In the genomic region with DNA sequence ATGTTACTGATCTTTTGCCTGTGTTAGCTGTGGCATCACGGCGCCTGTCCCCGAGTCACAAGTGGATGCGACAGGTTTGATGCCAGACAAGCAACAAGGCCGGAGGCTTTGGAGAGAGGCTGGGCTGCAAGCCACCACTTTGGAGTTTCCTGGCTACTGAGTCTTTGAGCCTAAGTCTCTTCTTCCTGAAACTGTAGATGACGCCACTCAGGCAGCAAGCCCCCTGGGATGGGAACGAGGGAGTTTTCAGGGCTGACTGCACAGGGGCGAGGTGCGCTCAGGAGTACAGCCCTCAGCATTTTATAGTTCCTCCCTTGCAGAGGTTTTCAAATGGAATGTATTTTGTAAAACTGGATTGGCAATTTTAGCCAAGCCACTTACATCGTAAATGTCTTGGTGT, we compare ENCODE assay signal across 21 mouse cellular contexts.
DNase-seq lines count a peak whose midpoint lies in the region; ATAC-seq lines count a peak whose summit lies in the region.
"Had no signal": no experiment of that assay in that cellular context is flagged by ENCODE, and none has a peak within 500 bp of the region (broad histone marks: within the 10 kb centered on the region; RNA-seq: fewer than 3 reads in every experiment).

No protein-coding gene starts in this region.

- H3K9me3 ChIP-seq in forebrain, embryonic 10.5 days: no peaks in the 10 kb centered on the region
- H3K9me3 ChIP-seq in forebrain, embryonic 14.5 days (replicated peaks; ENCODE audit: control insufficient read depth, low read length): no peaks in the 10 kb centered on the region
- H3K9me3 ChIP-seq in kidney, embryonic 15.5 days (replicated peaks): no peaks in the 10 kb centered on the region
- H3K9me3 ChIP-seq in embryonic facial prominence, embryonic 12.5 days: no peaks in the 10 kb centered on the region
- H3K9me3 ChIP-seq: embryonic facial prominence, embryonic 13.5 days; heart, embryonic 15.5 days; hindbrain, embryonic 13.5 days; liver, embryonic 15.5 days; neural tube, embryonic 12.5 days had no signal

- H3K27me3 ChIP-seq in forebrain, embryonic 10.5 days (ENCODE audit: poor library complexity, severe bottlenecking): no peaks in the 10 kb centered on the region
- no peaks in the 10 kb centered on the region for H3K27me3 ChIP-seq in forebrain, embryonic 14.5 days (replicated peaks; ENCODE audit: control insufficient read depth, insufficient read depth, low read length)
- no peaks in the 10 kb centered on the region for H3K27me3 ChIP-seq in kidney, embryonic 15.5 days
- H3K27me3 ChIP-seq in embryonic facial prominence, embryonic 12.5 days: no peaks in the 10 kb centered on the region
- H3K27me3 ChIP-seq: embryonic facial prominence, embryonic 13.5 days; heart, embryonic 15.5 days; hindbrain, embryonic 13.5 days; liver, embryonic 15.5 days; neural tube, embryonic 12.5 days had no signal

- peaks cover 29% of the 10 kb centered on the region for H3K36me3 ChIP-seq in forebrain, embryonic 10.5 days (replicated peaks)
- H3K36me3 ChIP-seq in forebrain, embryonic 14.5 days (ENCODE audit: control insufficient read depth, insufficient read depth, low read length): peaks cover 12% of the 10 kb centered on the region
- H3K36me3 ChIP-seq in kidney, embryonic 15.5 days: peaks cover 36% of the 10 kb centered on the region
- H3K36me3 ChIP-seq in embryonic facial prominence, embryonic 12.5 days: peaks cover 20% of the 10 kb centered on the region
- H3K36me3 ChIP-seq: liver, embryonic 15.5 days had no signal

- DNase-seq in forebrain, embryonic 10.5 days (ENCODE audit: extremely low spot score, low spot score): no peak
- DNase-seq in forebrain, embryonic 14.5 days (ENCODE audit: low spot score): no peak
- DNase-seq in kidney, adult 18-20 months: no peak
- peak; percentile 38 to 46 for DNase-seq in gastrocnemius, postnatal 36 days
- DNase-seq in left cerebral cortex, adult 11 months (ENCODE audit: low spot score): no peak
- DNase-seq in urinary bladder, postnatal 14 days (ENCODE audit: low spot score): no peak
- DNase-seq: adrenal gland, adult 8-10 months; cerebellum, adult 9-10 months; kidney, postnatal 25 days; layer of hippocampus, adult 9-11 months; right cerebral cortex, postnatal 14 days; thymus, adult 18-20 months had no signal

- H3K27ac ChIP-seq in forebrain, embryonic 10.5 days: 0 out of 2 replicates have a peak overlapping the region, but pooled peaks have one; percentile 13
- no peak overlapping the region for H3K27ac ChIP-seq in forebrain, embryonic 14.5 days (ENCODE audit: low read depth, low read length)
- H3K27ac ChIP-seq in kidney, embryonic 15.5 days: peak overlapping the region; percentile 83
- H3K27ac ChIP-seq in embryonic facial prominence, embryonic 12.5 days: 0 out of 2 replicates have a peak overlapping the region, but pooled peaks have one; percentile 31
- H3K27ac ChIP-seq: embryonic facial prominence, embryonic 13.5 days; heart, embryonic 15.5 days; hindbrain, embryonic 13.5 days; liver, embryonic 15.5 days; neural tube, embryonic 12.5 days had no signal

- no peak overlapping the region for H3K4me2 ChIP-seq in forebrain, embryonic 14.5 days (ENCODE audit: low read length)
- H3K4me2 ChIP-seq in kidney, embryonic 15.5 days: peak overlapping the region; percentile 34
- H3K4me2 ChIP-seq in embryonic facial prominence, embryonic 12.5 days (replicated peaks): no peak overlapping the region
- H3K4me2 ChIP-seq: embryonic facial prominence, embryonic 13.5 days; heart, embryonic 15.5 days; hindbrain, embryonic 13.5 days; liver, embryonic 15.5 days; midbrain, embryonic 11.5 days; neural tube, embryonic 12.5 days had no signal

- peaks cover 47% of the 10 kb centered on the region for H3K4me1 ChIP-seq in forebrain, embryonic 10.5 days
- H3K4me1 ChIP-seq in forebrain, embryonic 14.5 days (ENCODE audit: control insufficient read depth, insufficient read depth, low read length): no peaks in the 10 kb centered on the region
- H3K4me1 ChIP-seq in kidney, embryonic 15.5 days: peaks cover 51% of the 10 kb centered on the region
- peaks cover 24% of the 10 kb centered on the region for H3K4me1 ChIP-seq in embryonic facial prominence, embryonic 12.5 days
- H3K4me1 ChIP-seq: liver, embryonic 15.5 days had no signal

- WGBS in forebrain, embryonic 10.5 days: 77% methylated on average over 10 of the region's 10 CpGs
- 73% methylated on average over 10 of the region's 10 CpGs for WGBS in forebrain, embryonic 14.5 days
- 45% methylated on average over 10 of the region's 10 CpGs for WGBS in kidney, embryonic 15.5 days
- WGBS in embryonic facial prominence, embryonic 12.5 days: 61% methylated on average over 10 of the region's 10 CpGs

- intact Hi-C loops in gastrocnemius, postnatal 36 days (cut with DNase I): no loop called here

- H3K4me3 ChIP-seq in forebrain, embryonic 10.5 days: no peak overlapping the region
- no peak overlapping the region for H3K4me3 ChIP-seq in forebrain, embryonic 14.5 days (ENCODE audit: low read depth, low read length)
- H3K4me3 ChIP-seq in kidney, embryonic 15.5 days (replicated peaks): no peak overlapping the region
- H3K4me3 ChIP-seq in embryonic facial prominence, embryonic 12.5 days: no peak overlapping the region
- H3K4me3 ChIP-seq: embryonic facial prominence, embryonic 13.5 days; heart, embryonic 15.5 days; hindbrain, embryonic 13.5 days; liver, embryonic 15.5 days; neural tube, embryonic 12.5 days had no signal

- no peak overlapping the region for H3K9ac ChIP-seq in forebrain, embryonic 14.5 days (ENCODE audit: low read length)
- no peak overlapping the region for H3K9ac ChIP-seq in kidney, embryonic 15.5 days
- H3K9ac ChIP-seq in embryonic facial prominence, embryonic 12.5 days: no peak overlapping the region
- H3K9ac ChIP-seq: embryonic facial prominence, embryonic 13.5 days; heart, embryonic 15.5 days; hindbrain, embryonic 13.5 days; liver, embryonic 15.5 days; neural tube, embryonic 12.5 days had no signal

- no peak for ATAC-seq in forebrain, embryonic 14.5 days
- ATAC-seq in kidney, embryonic 15.5 days (replicated peaks; ENCODE audit: low FRiP score): peak; percentile 82
- no peak for ATAC-seq in embryonic facial prominence, embryonic 12.5 days (ENCODE audit: insufficient number of reproducible peaks, insufficient read depth, low FRiP score, low TSS enrichment)
- ATAC-seq: inflammation-experienced regulatory T-cells, adult 6 months had no signal

Comparison
In these comparisons a context has a peak if more than half of its experiments do, and no peak if none do; other contexts are left out.
1. DNase-seq: peak in gastrocnemius, postnatal 36 days (2 of 2); none in forebrain, embryonic 10.5 days (single experiment), forebrain, embryonic 14.5 days (single experiment), kidney, adult 18-20 months (single experiment), left cerebral cortex, adult 11 months (single experiment) and urinary bladder, postnatal 14 days (single experiment).